Mouse (Mus musculus): ENCODE measurements around the gene Dph5.

DNA sequence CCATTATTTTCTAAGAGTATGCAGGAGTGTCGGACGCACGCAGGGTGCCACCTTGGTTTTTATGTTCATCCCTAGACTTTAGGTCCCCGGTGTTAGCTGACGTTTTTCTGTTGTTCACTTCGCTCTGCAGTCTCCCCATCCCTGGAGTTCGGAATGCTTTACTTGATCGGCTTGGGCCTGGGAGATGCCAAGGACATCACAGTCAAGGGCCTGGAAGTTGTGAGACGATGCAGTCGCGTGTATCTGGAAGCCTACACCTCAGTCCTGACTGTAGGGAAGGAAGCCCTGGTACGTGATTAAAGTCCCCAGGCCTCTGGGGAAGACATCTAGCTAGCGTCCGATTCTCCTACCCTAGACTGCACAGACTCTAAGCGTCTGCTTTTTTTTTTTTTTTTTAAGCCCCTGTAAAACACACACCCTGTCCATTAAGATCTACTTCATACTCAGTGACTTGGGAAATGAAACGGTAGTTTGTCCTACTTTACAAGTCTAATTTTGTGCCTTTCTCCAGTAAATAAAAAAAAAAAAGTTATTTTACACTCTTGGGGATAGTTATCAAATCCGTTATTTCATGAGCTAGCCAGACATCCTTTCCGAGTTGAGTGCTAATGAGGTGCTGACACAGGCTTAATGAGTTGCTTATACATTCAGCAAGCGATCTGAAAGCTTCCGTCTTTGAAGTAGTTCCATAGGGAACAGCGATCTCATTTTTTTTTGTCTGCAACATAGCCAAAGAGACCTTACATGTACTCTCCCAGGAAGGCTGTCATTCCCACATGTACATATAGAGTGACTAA lies 871 bp downstream of the Dph5 start:
- TF ChIP-seq GATA1 (IDR thresholded peaks at IDR 0.05; ENCODE audit: low read length) (no peak), TAL1 (IDR thresholded peaks at IDR 0.05; ENCODE audit: low read length) (no peak)

Data from erythroblast, embryonic 14.5 days (primary cell).